11 mouse cellular contexts compared by ENCODE assay signal in the genomic region with DNA sequence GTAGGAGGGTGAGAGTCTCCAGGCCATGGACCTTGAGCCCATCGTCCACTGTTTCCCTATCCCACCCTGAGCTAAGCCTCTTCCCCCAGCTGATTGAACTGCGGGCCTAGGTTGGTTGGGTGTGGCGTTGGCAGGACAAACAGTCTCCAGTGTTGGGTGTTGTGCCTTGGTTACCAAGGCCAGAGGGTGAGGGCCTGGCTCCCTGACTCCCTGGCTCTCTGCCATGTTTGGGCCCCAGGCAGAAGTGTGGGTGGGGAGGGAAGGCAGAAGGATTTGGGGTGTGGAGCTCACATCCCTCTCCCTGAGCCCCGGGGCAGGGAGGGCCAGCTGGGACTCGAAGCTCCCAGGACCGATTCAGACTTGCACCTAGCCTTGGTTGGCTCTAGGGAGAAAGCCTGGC. TPM values are rescaled to one million over a fixed set of nuclear protein-coding genes. Genes with fewer than 3 reads are reported as not detected.
DNase-seq lines count a peak whose midpoint lies in the region; ATAC-seq and TF ChIP-seq lines count a peak whose summit lies in the region.
"Had no signal": no experiment of that assay in that cellular context is flagged by ENCODE, and none has a peak within 500 bp of the region (broad histone marks: within the 10 kb centered on the region; RNA-seq: fewer than 3 reads in every experiment).

No protein-coding gene starts in this region.

- H3K4me2 ChIP-seq in kidney, embryonic 16.5 days (replicated peaks; ENCODE audit: low read depth, low read length) = no peak overlapping the region
- H3K4me2 ChIP-seq in kidney, embryonic 14.5 days (replicated peaks; ENCODE audit: low read depth, low read length) = no peak overlapping the region
- H3K4me2 ChIP-seq in intestine, embryonic 14.5 days (ENCODE audit: low read length) = no peak overlapping the region
- H3K4me2 ChIP-seq: liver, embryonic 13.5 days had no signal

- H3K4me1 ChIP-seq in kidney, embryonic 16.5 days (ENCODE audit: insufficient read depth, low read length) = peaks cover 4% of the 10 kb centered on the region; the same call in 1 of the 2 replicates
- H3K4me1 ChIP-seq in kidney, embryonic 14.5 days (ENCODE audit: control insufficient read depth, insufficient read depth, low read length) = no peaks in the 10 kb centered on the region
- peaks cover 10% of the 10 kb centered on the region for H3K4me1 ChIP-seq in intestine, embryonic 14.5 days (replicated peaks; ENCODE audit: control insufficient read depth, insufficient read depth, low read length)
- H3K4me1 ChIP-seq: liver, embryonic 13.5 days had no signal

- no peaks in the 10 kb centered on the region for H3K9me3 ChIP-seq in kidney, embryonic 16.5 days (ENCODE audit: low read length)
- no peaks in the 10 kb centered on the region for H3K9me3 ChIP-seq in kidney, embryonic 14.5 days (ENCODE audit: control insufficient read depth, low read length)
- no peaks in the 10 kb centered on the region for H3K9me3 ChIP-seq in intestine, embryonic 14.5 days (ENCODE audit: control insufficient read depth, low read length)
- H3K9me3 ChIP-seq: liver, embryonic 13.5 days had no signal

- H3K27ac ChIP-seq in kidney, embryonic 16.5 days (ENCODE audit: low read length) = no peak overlapping the region
- H3K27ac ChIP-seq in kidney, embryonic 14.5 days (ENCODE audit: low read depth, low read length) = no peak overlapping the region
- no peak overlapping the region for H3K27ac ChIP-seq in intestine, embryonic 14.5 days (ENCODE audit: low read depth)
- H3K27ac ChIP-seq in layer of hippocampus, adult 2 months = no peak overlapping the region
- H3K27ac ChIP-seq: liver, embryonic 13.5 days had no signal

- H3K4me3 ChIP-seq in kidney, embryonic 16.5 days (ENCODE audit: low read length) = no peak overlapping the region
- H3K4me3 ChIP-seq in kidney, embryonic 14.5 days (ENCODE audit: low read length) = no peak overlapping the region
- H3K4me3 ChIP-seq in intestine, embryonic 14.5 days (ENCODE audit: low read depth, low read length) = no peak overlapping the region
- no peak overlapping the region for H3K4me3 ChIP-seq in layer of hippocampus, adult 2 months
- H3K4me3 ChIP-seq: liver, embryonic 13.5 days had no signal

- 74% methylated on average over 6 of the region's 6 CpGs for WGBS in kidney, embryonic 16.5 days
- WGBS in kidney, embryonic 14.5 days = 86% methylated on average over 6 of the region's 6 CpGs
- WGBS in intestine, embryonic 14.5 days = 73% methylated on average over 6 of the region's 6 CpGs

- H3K9ac ChIP-seq in kidney, embryonic 16.5 days (replicated peaks; ENCODE audit: low read length) = no peak overlapping the region
- H3K9ac ChIP-seq in kidney, embryonic 14.5 days (ENCODE audit: low read depth, low read length) = no peak overlapping the region
- H3K9ac ChIP-seq in intestine, embryonic 14.5 days (ENCODE audit: low read length) = no peak overlapping the region
- H3K9ac ChIP-seq: liver, embryonic 13.5 days had no signal

- H3K27me3 ChIP-seq in kidney, embryonic 16.5 days (ENCODE audit: insufficient read depth, low read length) = no peaks in the 10 kb centered on the region
- no peaks in the 10 kb centered on the region for H3K27me3 ChIP-seq in kidney, embryonic 14.5 days (ENCODE audit: control insufficient read depth, insufficient read depth, low read length)
- H3K27me3 ChIP-seq in intestine, embryonic 14.5 days (replicated peaks; ENCODE audit: control insufficient read depth, insufficient read depth, low read length) = no peaks in the 10 kb centered on the region
- H3K27me3 ChIP-seq: liver, embryonic 13.5 days had no signal

- TF ChIP-seq CTCF in layer of hippocampus, adult 2 months (conservative IDR thresholded peaks at IDR 0.05) = no peak

- no peaks in the 10 kb centered on the region for H3K36me3 ChIP-seq in kidney, embryonic 16.5 days (ENCODE audit: insufficient read depth, low read length)
- no peaks in the 10 kb centered on the region for H3K36me3 ChIP-seq in kidney, embryonic 14.5 days (ENCODE audit: control insufficient read depth, insufficient read depth, low read length)
- H3K36me3 ChIP-seq in intestine, embryonic 14.5 days (ENCODE audit: control insufficient read depth, insufficient read depth, low read length) = no peaks in the 10 kb centered on the region
- H3K36me3 ChIP-seq: liver, embryonic 13.5 days had no signal

- no peak for DNase-seq in intestine, embryonic 14.5 days (ENCODE audit: low spot score)
- DNase-seq in lung, postnatal 14 days = peak; percentile 77
- peak; percentile 46 for DNase-seq in urinary bladder, postnatal 10 days (ENCODE audit: low spot score)
- DNase-seq in layer of hippocampus, postnatal 36 days = no peak
- DNase-seq in layer of hippocampus, adult 2 months (ENCODE audit: low spot score in 2 of 2) = no peak
- DNase-seq in right cerebral cortex, postnatal 4 days = no peak
- DNase-seq: kidney, postnatal 14 days; liver, embryonic 13.5 days; right cerebral cortex, postnatal 14 days had no signal

- peak; percentile 33; the same call in 1 of the 2 replicates for ATAC-seq in kidney, embryonic 16.5 days (ENCODE audit: low FRiP score, low TSS enrichment)
- ATAC-seq in kidney, embryonic 14.5 days (ENCODE audit: low FRiP score, low TSS enrichment) = no peak
- ATAC-seq in intestine, embryonic 14.5 days (replicated peaks; ENCODE audit: low FRiP score, low TSS enrichment, low read depth) = peak; percentile 37; the same call in 1 of the 2 replicates

RNA-seq across cellular contexts. Expression of a gene that starts 19.3 kb away (rescaled TPM):
- not detected in 2 replicates for polyA plus RNA-seq in kidney, embryonic 16.5 days (2015; fragmentation: Nextera tagmentation; extraction: Ambion mirVana)
- polyA plus RNA-seq in kidney, embryonic 14.5 days (2014; fragmentation: Nextera tagmentation; extraction: Ambion mirVana) = not detected in 2 replicates
- not detected in 2 replicates for polyA plus RNA-seq in intestine, embryonic 14.5 days (2014; fragmentation: Nextera tagmentation; extraction: Ambion mirVana)
- total RNA-seq in layer of hippocampus, postnatal 36 days (2021) = not detected
- not detected for total RNA-seq in layer of hippocampus, adult 2 months (2021)
- polyA plus RNA-seq: liver, embryonic 13.5 days had no signal

RNA-seq across cellular contexts. Expression of a gene that starts 28.1 kb away (rescaled TPM):
- polyA plus RNA-seq in kidney, embryonic 16.5 days (2015; fragmentation: Nextera tagmentation; extraction: Ambion mirVana) = 0.30 and 0.32 TPM in 2 replicates
- 0.13 and 0.14 TPM in 2 replicates for polyA plus RNA-seq in kidney, embryonic 14.5 days (2014; fragmentation: Nextera tagmentation; extraction: Ambion mirVana)
- 8.7 and 9.9 TPM in 2 replicates for polyA plus RNA-seq in intestine, embryonic 14.5 days (2014; fragmentation: Nextera tagmentation; extraction: Ambion mirVana)
- not detected for total RNA-seq in layer of hippocampus, postnatal 36 days (2021)
- not detected for total RNA-seq in layer of hippocampus, adult 2 months (2021)

RNA-seq across cellular contexts. Expression of a gene that starts 30.7 kb away (rescaled TPM):
- polyA plus RNA-seq in kidney, embryonic 16.5 days (2015; fragmentation: Nextera tagmentation; extraction: Ambion mirVana) = 1,403 and 1,568 TPM in 2 replicates
- 1,744 and 1,749 TPM in 2 replicates for polyA plus RNA-seq in kidney, embryonic 14.5 days (2014; fragmentation: Nextera tagmentation; extraction: Ambion mirVana)
- polyA plus RNA-seq in intestine, embryonic 14.5 days (2014; fragmentation: Nextera tagmentation; extraction: Ambion mirVana) = 1,995 and 2,009 TPM in 2 replicates
- total RNA-seq in layer of hippocampus, postnatal 36 days (2021) = 100 to 1,000 TPM; 775 to 777 TPM
- total RNA-seq in layer of hippocampus, adult 2 months (2021) = 100 to 1,000 TPM; 713 to 750 TPM

RNA-seq across cellular contexts. Expression of a gene that starts 40.2 kb away (rescaled TPM):
- polyA plus RNA-seq in kidney, embryonic 16.5 days (2015; fragmentation: Nextera tagmentation; extraction: Ambion mirVana) = not detected in 2 replicates
- polyA plus RNA-seq in kidney, embryonic 14.5 days (2014; fragmentation: Nextera tagmentation; extraction: Ambion mirVana) = not detected in 2 replicates
- not detected in 2 replicates for polyA plus RNA-seq in intestine, embryonic 14.5 days (2014; fragmentation: Nextera tagmentation; extraction: Ambion mirVana)
- not detected for total RNA-seq in layer of hippocampus, postnatal 36 days (2021)
- total RNA-seq in layer of hippocampus, adult 2 months (2021) = not detected
- polyA plus RNA-seq: liver, embryonic 13.5 days had no signal

RNA-seq across cellular contexts. Expression of a gene that starts 45.3 kb away (rescaled TPM):
- polyA plus RNA-seq in kidney, embryonic 16.5 days (2015; fragmentation: Nextera tagmentation; extraction: Ambion mirVana) = not detected in 2 replicates
- polyA plus RNA-seq in kidney, embryonic 14.5 days (2014; fragmentation: Nextera tagmentation; extraction: Ambion mirVana) = not detected in 2 replicates
- 3.2 TPM in 1 of 2 replicates, not detected in the other for polyA plus RNA-seq in intestine, embryonic 14.5 days (2014; fragmentation: Nextera tagmentation; extraction: Ambion mirVana)
- not detected for total RNA-seq in layer of hippocampus, postnatal 36 days (2021)
- not detected for total RNA-seq in layer of hippocampus, adult 2 months (2021)
- polyA plus RNA-seq: liver, embryonic 13.5 days had no signal

Comparison
In these comparisons a context has a peak if more than half of its experiments do, and no peak if none do; other contexts are left out.
1. DNase-seq: peak in lung, postnatal 14 days (single experiment) and urinary bladder, postnatal 10 days (single experiment); none in intestine, embryonic 14.5 days (single experiment), layer of hippocampus, postnatal 36 days (0 of 2), layer of hippocampus, adult 2 months (0 of 2) and right cerebral cortex, postnatal 4 days (single experiment).